Mouse (Mus musculus): Measurements from ENCODE around the gene Arhgap4.

The Arhgap4 gene

GRCm38 (mm10) chrX:73914827-73915703, 6.6 kb downstream of the Arhgap4 start:
- peak; percentile 95 for DNase-seq (ENCODE audit: low read depth)

GRCm38 (mm10) chrX:73911588-73911987, 10.1 kb downstream of the Arhgap4 start:
- peak; percentile 72 for DNase-seq (ENCODE audit: low read depth)

- peak; percentile 60 for DNase-seq (ENCODE audit: low read depth)
Measured at GRCm38 (mm10) chrX:73911156-73911555, 10.5 kb downstream of the Arhgap4 start.

DNA sequence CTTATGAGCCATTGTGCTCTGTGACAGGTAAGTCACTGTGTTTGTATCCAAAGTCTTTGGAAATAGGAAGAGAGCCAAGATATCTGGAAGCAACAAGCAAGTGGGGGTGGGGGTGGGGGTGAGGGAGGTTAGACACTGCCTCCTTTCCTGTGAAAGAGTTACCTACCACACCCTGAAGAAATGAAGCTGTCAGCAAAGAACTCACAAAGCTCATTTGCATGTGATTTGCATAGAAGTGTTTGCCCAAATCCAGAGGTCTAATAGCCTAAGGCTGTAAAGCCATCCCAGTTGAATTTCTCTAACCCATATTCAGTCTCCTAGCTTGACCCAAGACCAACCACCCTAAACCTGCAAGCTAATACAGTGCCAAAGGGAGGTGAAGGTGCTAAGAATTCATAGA, 11.2 kb downstream of the Arhgap4 start:
- peak; percentile 29 for DNase-seq (ENCODE audit: low read depth)

DNA sequence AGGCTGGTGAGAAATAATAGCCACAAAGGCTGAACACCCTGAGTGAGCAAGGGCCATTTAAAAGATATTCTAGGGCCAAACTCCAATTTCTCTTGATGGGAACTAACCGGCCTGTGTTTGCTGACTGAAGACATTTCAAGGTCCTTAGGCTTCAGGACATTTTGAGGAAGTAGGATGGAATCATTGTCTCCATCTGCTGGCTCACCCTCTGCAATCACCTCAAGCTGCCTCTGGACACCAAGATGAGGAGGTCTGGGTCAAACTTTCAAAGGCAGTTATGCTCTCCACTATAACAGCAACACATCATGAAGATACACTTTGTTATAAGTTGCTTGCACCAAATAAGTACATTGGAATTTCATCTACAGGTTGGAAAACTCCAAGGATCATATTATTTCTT, 11.6 kb downstream of the Arhgap4 start:
- no peak for DNase-seq (ENCODE audit: low read depth)

DNA sequence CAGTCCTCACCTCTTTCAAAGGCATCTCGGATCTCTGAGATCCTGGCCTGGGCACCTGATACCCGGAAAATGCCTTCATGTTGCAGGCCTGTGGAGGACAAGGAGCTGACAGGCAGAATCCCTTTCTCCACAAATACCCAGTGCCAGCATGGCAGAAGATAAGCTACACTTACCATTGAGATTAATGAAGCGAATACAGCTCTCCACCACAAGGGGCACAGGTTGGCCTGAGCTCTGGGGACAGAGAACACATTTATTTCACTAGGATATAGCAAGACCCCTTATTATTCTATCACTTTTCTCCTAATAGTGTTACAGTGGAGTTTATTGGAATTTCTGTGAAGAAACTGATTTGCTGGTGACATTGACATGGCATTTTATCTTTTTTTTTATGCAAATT, 23.7 kb downstream of the Arhgap4 start:
- no peak for DNase-seq (ENCODE audit: low read depth)

DNA sequence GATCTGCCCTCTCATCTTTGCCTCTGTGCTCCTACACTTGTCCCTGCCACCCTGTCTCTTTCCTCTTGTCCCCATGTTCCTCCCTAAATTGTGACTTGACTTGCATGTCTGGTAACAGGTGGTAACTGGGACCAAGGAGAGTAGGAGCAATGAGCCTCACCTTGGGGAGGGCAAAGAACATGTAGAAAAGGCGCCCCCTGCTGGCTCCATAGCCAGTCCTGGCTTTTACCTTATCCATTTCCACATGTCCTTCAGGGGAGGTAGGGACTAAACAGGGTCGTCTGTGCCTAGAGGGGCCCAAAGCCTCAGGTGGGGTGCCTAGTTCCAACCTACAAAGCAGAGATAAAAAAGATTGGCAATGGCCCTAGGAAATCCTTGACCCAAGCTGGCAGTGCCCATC, 26.0 kb downstream of the Arhgap4 start, which contains the start of gene L1cam:
TSS of gene L1cam (minus strand) at position 387 of the 400 bp plus-strand sequence.
- peak; percentile 69 for DNase-seq (ENCODE audit: low read depth)

DNA sequence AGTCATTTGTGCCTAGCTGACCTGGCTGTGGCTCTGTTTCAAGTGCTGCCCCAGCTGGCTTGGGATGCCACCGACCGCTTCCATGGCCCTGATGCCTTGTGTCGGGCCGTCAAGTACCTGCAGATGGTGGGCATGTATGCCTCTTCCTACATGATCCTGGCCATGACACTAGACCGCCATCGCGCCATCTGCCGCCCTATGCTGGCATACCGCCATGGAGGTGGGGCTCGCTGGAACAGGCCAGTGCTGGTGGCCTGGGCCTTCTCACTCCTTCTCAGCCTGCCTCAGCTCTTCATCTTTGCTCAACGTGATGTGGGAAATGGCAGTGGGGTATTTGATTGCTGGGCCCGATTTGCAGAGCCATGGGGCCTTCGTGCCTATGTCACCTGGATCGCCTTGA, 28.8 kb downstream of the Arhgap4 start:
- no peak for DNase-seq (ENCODE audit: low read depth)

DNA sequence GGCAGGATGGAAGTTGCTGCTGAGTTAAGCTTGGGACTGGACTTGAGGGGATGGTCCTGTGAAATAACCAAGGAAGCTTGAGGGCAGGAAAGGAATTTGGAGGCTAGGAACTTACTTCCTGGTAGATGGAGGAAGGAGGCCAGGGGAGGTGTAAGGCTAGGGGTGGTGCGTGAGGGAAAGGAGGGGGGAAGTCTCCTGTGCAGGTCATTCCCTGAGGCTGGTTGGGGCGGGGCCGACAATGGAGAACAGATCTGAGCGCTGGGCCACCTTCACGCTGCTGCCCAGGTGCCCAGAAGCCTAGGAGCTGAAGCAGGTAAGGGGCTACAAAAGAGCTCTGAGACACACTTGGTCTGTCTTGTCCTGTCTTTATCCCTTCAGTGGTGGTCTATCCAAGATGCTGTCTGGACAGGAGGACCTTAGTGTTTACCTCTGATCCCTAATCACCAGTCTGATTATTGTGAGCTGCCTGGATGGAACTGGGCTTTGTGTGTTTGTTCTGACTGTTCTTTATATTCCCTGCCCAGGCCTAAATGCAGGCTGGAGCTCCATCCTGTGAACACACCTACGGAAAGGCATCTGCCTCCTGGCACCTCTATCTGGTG, 30.0 kb downstream of the Arhgap4 start, which contains the start of gene Avpr2:
TSS of gene Avpr2 (plus strand) at position 552 of the 602 bp plus-strand sequence.
- no peak for DNase-seq (ENCODE audit: low read depth)

DNA sequence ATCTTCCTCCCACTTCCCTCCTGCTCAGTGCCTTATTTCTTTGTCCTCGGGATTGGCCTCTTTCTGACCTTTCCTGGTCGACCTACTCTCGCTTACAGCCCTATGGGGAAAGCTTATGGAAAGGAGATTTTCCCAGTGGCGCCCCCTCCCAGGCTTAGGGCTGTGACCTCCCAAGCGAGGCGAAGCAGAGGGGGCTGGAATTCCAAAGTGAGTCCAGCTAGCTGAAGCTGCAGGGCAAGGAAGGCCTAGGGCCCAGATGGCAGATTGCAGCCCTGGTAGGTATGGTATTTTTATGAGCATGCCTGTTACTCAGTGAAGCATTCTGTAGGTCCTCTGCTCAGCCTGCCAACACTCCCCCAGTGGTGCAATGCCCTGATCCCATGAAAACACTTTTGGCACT, 40.2 kb downstream of the Arhgap4 start:
- DNase-seq (ENCODE audit: low read depth), result no peak

DNA sequence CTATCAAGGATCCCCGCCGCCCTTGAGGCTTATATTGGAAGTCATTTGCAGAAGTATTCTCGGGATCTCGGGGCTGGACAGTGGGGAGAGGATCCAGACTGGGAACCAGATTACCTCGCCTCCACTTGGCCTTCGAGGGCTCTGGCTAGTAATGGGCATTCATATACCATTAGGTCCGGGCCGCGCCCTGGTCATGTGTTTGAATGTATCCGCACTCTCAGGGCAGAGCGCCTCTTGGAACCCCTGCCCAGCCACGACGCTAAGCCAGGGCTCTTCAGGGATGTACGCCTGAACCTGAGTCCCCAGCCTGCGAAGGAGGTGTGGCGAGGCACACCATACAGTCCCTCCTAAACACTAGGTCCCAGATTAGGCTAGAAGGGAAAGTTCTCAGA, 40.6 kb downstream of the Arhgap4 start:
- no peak for DNase-seq (ENCODE audit: low read depth)

GRCm38 (mm10) chrX:73880194-73881035, 41.3 kb downstream of the Arhgap4 start:
- DNase-seq (ENCODE audit: low read depth), result peak; percentile 77

DNA sequence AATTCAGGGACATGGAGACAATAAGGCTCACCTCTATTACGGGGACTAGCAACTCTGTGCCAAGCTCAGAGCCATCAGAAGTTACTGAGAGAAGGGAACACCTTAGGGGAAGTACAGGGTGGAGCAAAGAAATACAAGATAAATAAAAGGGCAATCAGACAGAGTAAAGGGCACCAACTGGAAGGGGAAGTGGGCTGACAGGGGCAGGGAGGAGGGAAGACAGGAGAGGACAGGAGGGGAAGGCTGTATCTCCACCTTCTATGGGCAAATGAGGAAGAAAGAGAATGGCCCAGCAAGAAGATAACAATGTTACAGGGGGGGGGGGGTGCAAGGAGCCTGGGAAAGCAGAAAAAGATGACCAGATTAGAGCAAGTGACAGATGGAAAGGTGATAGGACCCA, 44.7 kb downstream of the Arhgap4 start:
- no peak for DNase-seq (ENCODE audit: low read depth)

GRCm38 (mm10) chrX:73875881-73876280, 45.8 kb downstream of the Arhgap4 start:
- no peak for DNase-seq (ENCODE audit: low read depth)

GRCm38 (mm10) chrX:73871956-73872355, 49.7 kb downstream of the Arhgap4 start:
- no peak for DNase-seq (ENCODE audit: low read depth)

DNA sequence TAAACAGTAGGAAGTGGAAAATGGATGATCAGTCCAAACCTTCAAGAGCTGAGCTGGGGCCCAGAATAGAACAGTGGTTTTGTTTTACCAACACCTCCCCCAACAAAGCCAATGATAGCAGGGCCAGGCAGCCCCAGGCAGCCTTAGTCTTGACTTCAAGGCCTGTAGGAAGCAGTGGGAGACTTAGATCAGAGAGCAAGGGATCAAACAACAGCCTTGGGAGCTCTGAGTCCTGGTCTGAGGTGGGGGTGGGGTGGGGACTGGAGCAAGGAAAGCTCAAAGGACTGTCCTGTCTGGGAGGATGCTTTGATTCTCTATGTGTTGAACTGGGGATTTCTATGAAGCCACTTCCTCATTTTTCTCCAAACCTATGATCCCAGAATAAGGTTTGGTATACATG, 50.2 kb downstream of the Arhgap4 start:
- DNase-seq (ENCODE audit: low read depth), result no peak

DNA sequence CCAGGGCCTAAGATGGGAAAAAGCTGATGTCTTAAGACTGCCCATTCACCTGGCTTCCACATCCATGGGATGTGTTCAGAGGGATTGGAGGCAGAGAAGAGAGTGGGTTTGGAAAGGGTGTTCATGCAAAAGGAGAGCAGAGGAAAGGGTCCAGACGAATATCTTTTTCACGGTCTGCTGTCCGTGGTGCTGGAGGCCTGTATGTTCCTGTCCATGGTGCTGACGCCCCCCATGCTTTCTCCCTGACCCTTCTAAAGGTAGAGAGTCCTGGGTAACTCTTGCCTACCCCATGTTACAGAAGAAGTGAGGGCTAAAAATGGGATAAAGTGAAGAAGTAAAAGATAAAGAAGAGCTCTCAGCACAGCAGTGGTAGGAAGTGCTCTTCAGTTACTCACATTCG, 52.3 kb downstream of the Arhgap4 start:
- no peak for DNase-seq (ENCODE audit: low read depth)

- DNase-seq (ENCODE audit: low read depth), result no peak
Measured at GRCm38 (mm10) chrX:73867852-73868251, 53.8 kb downstream of the Arhgap4 start.

DNA sequence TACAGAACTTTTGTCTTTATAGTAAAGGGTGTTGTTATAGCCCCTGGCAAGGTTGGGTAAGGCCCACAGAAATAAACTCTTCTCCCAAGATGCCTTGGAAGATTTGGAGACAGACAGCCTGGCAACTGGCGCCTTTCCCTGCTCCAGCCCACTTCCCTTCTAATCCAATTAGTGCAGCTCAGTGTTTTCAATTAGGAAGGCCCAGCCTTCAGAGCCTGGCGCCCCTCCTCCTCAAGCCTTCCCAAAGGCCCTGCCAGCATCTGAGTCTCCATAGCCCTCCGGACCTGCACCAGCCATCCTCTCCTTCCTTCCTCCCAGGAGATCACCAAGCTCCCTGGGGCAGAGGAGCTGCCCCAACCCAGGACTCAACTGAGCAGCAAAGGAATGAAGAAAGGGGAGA, 54.4 kb downstream of the Arhgap4 start:
- DNase-seq (ENCODE audit: low read depth), result no peak

DNA sequence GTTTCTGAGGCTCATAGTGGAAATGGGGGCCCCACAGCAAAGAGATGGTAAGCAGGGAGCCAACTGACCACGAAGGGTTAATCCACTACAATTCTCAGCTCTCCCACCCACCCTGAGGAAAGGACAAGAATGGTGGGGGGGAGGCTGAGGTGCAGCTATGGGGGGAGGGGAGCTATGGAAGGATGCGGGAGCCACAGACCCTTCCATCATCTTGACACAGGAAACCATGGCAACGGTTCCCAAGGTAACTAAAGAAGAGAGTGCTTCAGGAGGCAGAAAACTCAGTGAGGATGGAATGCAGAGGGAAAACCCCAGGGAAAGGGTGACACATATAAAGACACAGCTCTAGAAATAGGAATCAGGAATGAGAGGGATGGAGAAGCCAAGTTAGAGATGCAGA, 57.0 kb downstream of the Arhgap4 start:
- DNase-seq (ENCODE audit: low read depth), result no peak

DNA sequence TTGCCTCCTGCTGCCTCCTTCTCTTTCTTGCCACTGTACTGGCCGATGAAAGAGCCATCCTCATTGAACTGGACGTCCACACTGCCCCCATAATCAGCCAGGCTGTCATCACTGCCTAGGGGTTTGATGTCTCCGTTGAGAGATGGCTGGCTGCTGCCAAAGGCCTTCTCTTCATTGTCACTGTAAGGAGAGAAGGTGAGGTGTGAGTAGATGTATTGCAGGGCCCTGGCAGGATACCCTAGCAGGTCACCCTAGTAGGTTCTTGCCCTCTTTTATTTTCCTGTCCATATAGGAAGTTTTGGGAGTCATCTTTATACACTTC, 66.6 kb downstream of the Arhgap4 start:
- DNase-seq (ENCODE audit: low read depth), result no peak

DNA sequence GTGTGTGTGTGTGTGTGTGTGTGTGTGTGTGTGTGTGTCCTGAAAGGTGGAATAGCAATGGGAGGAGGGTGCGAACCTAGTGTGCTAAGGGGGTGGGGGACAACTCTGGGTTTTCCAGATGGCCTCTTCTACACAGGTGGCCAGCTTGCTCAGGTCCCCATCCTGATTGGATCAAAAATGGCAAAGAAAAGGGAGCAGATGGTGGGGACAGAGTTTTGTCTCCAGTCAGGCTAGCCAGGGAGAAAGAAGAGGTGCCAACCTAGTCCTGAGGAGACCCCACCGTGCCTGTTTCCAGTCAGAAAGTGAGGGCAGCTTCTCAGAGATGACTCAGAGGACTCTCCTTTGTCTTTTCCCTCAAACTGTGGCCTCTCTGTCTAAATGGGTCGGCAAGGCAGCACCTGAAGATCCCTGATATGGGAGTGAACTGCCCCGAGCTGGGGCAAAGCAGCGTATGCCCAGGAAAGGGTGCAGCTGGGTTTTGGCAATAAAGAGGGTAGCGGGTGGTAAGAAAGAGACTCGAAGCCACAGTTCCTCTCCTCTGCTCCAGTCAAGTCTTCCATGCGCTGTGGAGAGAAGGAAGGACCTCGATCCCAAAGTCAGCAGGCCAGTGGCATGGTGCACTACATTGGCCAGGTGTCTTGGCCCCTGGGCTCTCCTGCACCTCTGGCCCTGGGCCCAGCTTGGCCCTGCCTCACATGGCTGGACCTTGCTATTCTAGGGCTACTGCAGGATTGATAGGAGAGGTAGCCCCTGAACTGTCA, 67.2 kb downstream of the Arhgap4 start:
- no peak for DNase-seq (ENCODE audit: low read depth)

Measured in naive thymus-derived CD4-positive, alpha-beta T cell, adult 2 months (primary cell).